Mouse (Mus musculus): Measurements from ENCODE around the gene Calcoco1. TPM values are rescaled to one million over a fixed set of nuclear protein-coding genes. Genes with fewer than 3 reads are reported as not detected.
"Not testable (repeated sequence)": the region's sequence is repeated elsewhere in the genome, so short reads cannot be mapped to it uniquely, and the experiment has no call there.

Calcoco1 gene
- polyA plus RNA-seq, 1 experiment from 2014 or later = 85.7 TPM

GRCm38 (mm10) chr15:102670281-102670680, 51.7 kb downstream of the Calcoco1 start:
- peaks cover 30% of the 10 kb centered on the region for H3K4me1 ChIP-seq (ENCODE audit: control insufficient read depth, insufficient read depth, low read length)
- no peak for ATAC-seq (replicated peaks; ENCODE audit: extremely low read depth, insufficient read depth, low FRiP score)
- no peaks in the 10 kb centered on the region for H3K27me3 ChIP-seq (ENCODE audit: control insufficient read depth, insufficient read depth, low read length)
- H3K9me3 ChIP-seq (replicated peaks; ENCODE audit: control insufficient read depth, low read length) = no peaks in the 10 kb centered on the region
- peak overlapping the region; percentile 83 for H3K4me3 ChIP-seq (ENCODE audit: low read length)
- peak overlapping the region; percentile 95 for H3K4me2 ChIP-seq (ENCODE audit: low read depth, low read length)
- WGBS = 11% methylated on average over 6 of the region's 6 CpGs
- H3K9ac ChIP-seq (ENCODE audit: low read length) = peak overlapping the region; percentile 98
- H3K36me3 ChIP-seq (ENCODE audit: control insufficient read depth, insufficient read depth) = peaks cover 19% of the 10 kb centered on the region
- H3K27ac ChIP-seq (ENCODE audit: low read length) = peak overlapping the region; percentile 94

DNA sequence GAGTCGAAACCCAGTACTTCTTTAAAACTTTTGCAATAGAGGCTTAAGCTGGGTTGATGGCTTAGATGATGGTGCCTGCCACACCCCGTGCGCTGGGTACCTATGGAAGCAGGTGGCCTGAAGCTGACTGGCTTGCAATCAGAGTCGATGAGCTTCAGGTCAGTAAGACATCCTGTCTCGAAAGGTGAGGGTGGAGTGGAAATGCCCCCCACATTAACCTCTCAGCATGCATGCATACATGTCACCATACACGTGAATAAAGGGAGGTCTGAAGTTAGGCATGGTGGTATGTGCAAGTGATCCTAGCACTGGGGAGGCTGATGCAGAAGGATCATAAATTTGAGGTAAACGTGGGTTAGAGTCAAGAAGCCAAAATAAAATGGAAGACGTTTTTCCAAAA, 52.4 kb downstream of the Calcoco1 start:
- WGBS = 85% methylated on average over 8 of the region's 8 CpGs
- H3K36me3 ChIP-seq (ENCODE audit: control insufficient read depth, insufficient read depth) = peaks cover 26% of the 10 kb centered on the region

GRCm38 (mm10) chr15:102665494-102665893, 56.5 kb downstream of the Calcoco1 start:
- Histone ChIP-seq H3K4me1 (ENCODE audit: control insufficient read depth, insufficient read depth, low read length) (peaks cover 15% of the 10 kb centered on the region), H3K27me3 (ENCODE audit: control insufficient read depth, insufficient read depth, low read length) (no peaks in the 10 kb centered on the region), H3K27ac (ENCODE audit: low read length) (no peak overlapping the region), H3K36me3 (ENCODE audit: control insufficient read depth, insufficient read depth) (peaks cover 56% of the 10 kb centered on the region), H3K4me2 (ENCODE audit: low read depth, low read length) (no peak overlapping the region), H3K9me3 (replicated peaks; ENCODE audit: control insufficient read depth, low read length) (no peaks in the 10 kb centered on the region), H3K4me3 (ENCODE audit: low read length) (no peak overlapping the region), H3K9ac (ENCODE audit: low read length) (no peak overlapping the region)
- WGBS = 38% methylated on average over 4 of the region's 4 CpGs
- peak; percentile 20; the same call in 1 of the 2 replicates for ATAC-seq (replicated peaks; ENCODE audit: extremely low read depth, insufficient read depth, low FRiP score)

More for the DNA sequence above, 52.4 kb downstream of the Calcoco1 start:
- Histone ChIP-seq H3K27me3 (ENCODE audit: control insufficient read depth, insufficient read depth, low read length) (no peaks in the 10 kb centered on the region), H3K9me3 (replicated peaks; ENCODE audit: control insufficient read depth, low read length) (no peaks in the 10 kb centered on the region), H3K27ac (ENCODE audit: low read length) (no peak overlapping the region), H3K4me3 (ENCODE audit: low read length) (peak overlapping the region; percentile 83; the same call in 1 of the 2 replicates), H3K4me1 (ENCODE audit: control insufficient read depth, insufficient read depth, low read length) (peaks cover 30% of the 10 kb centered on the region), H3K9ac (ENCODE audit: low read length) (peak overlapping the region; percentile 48; the same call in 1 of the 2 replicates), H3K4me2 (ENCODE audit: low read depth, low read length) (peak overlapping the region; percentile 95)
- no peak for ATAC-seq (replicated peaks; ENCODE audit: extremely low read depth, insufficient read depth, low FRiP score)

DNA sequence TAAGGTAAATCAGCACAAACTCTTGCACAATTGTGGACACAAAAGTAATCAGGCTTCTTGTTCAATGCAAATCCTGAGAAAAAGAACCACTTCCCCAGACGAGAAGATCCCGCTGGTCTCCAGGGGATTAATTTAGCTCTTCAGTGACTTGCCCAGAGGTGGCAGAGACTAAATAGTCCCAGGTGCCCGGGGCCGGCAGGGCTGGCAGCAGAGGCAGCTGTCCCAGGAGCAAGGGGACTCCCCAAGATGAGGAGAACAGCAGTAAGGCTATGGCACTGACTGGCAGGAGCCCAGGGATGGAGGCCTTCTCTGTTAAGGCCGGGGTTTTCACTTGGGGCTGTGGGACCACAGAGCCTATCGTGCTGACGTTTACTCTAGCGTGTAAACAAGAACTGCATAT, 58.2 kb downstream of the Calcoco1 start:
- no peak overlapping the region for H3K27ac ChIP-seq (ENCODE audit: low read length)
- H3K27me3 ChIP-seq (ENCODE audit: control insufficient read depth, insufficient read depth, low read length) = no peaks in the 10 kb centered on the region
- no peak overlapping the region for H3K9ac ChIP-seq (ENCODE audit: low read length)
- peaks cover 56% of the 10 kb centered on the region for H3K36me3 ChIP-seq (ENCODE audit: control insufficient read depth, insufficient read depth)
- no peaks in the 10 kb centered on the region for H3K9me3 ChIP-seq (replicated peaks; ENCODE audit: control insufficient read depth, low read length)
- peaks cover 8% of the 10 kb centered on the region for H3K4me1 ChIP-seq (ENCODE audit: control insufficient read depth, insufficient read depth, low read length)
- H3K4me3 ChIP-seq (ENCODE audit: low read length) = no peak overlapping the region
- no peak overlapping the region for H3K4me2 ChIP-seq (ENCODE audit: low read depth, low read length)
- no peak for ATAC-seq (replicated peaks; ENCODE audit: extremely low read depth, insufficient read depth, low FRiP score)
- WGBS = 88% methylated on average over 8 of the region's 8 CpGs

DNA sequence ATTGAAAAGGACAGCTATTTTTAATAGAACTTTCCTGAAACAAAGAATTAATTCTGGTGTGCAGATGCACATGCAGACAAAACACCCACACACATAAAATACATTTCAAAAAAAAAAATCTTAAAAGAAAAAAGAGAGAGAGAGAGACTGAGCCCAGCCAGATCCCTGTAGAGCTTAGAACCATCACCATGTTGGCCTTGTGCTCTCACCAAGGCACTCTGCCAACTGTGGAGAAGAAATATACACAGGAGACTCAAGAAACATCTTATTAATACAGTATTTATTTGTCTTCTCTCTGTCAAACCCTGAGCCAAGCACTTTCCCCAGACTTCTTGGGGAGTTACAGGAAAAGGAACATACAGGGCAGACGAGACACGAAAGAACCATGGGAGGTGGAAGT, 59.4 kb downstream of the Calcoco1 start:
- not testable (repeated sequence) for H3K4me2 ChIP-seq (ENCODE audit: low read depth, low read length); H3K9ac ChIP-seq (ENCODE audit: low read length); H3K9me3 ChIP-seq (replicated peaks; ENCODE audit: control insufficient read depth, low read length); H3K27me3 ChIP-seq (ENCODE audit: control insufficient read depth, insufficient read depth, low read length); H3K27ac ChIP-seq (ENCODE audit: low read length); H3K4me3 ChIP-seq (ENCODE audit: low read length); ATAC-seq (replicated peaks; ENCODE audit: extremely low read depth, insufficient read depth, low FRiP score)
- WGBS = no CpG with 5 or more reads among the region's 2 CpGs
- Histone ChIP-seq H3K4me1 (ENCODE audit: control insufficient read depth, insufficient read depth, low read length) (peaks cover 16% of the 10 kb centered on the region), H3K36me3 (ENCODE audit: control insufficient read depth, insufficient read depth) (peaks cover 50% of the 10 kb centered on the region)

- Histone ChIP-seq H3K9ac (ENCODE audit: low read length) (no peak overlapping the region), H3K4me1 (ENCODE audit: control insufficient read depth, insufficient read depth, low read length) (peaks cover 29% of the 10 kb centered on the region), H3K27ac (ENCODE audit: low read length) (peak overlapping the region; percentile 91), H3K4me3 (ENCODE audit: low read length) (no peak overlapping the region), H3K27me3 (ENCODE audit: control insufficient read depth, insufficient read depth, low read length) (no peaks in the 10 kb centered on the region), H3K36me3 (ENCODE audit: control insufficient read depth, insufficient read depth) (peaks cover 14% of the 10 kb centered on the region), H3K4me2 (ENCODE audit: low read depth, low read length) (no peak overlapping the region; the same call in 1 of the 2 replicates), H3K9me3 (replicated peaks; ENCODE audit: control insufficient read depth, low read length) (no peaks in the 10 kb centered on the region)
- WGBS = 20% methylated on average over 3 of the region's 3 CpGs
- ATAC-seq (replicated peaks; ENCODE audit: extremely low read depth, insufficient read depth, low FRiP score) = peak; percentile 47; the same call in 1 of the 2 replicates
Measured at GRCm38 (mm10) chr15:102657926-102658381, 64.0 kb downstream of the Calcoco1 start.

MicroRNAs encoded within 50 kb of the gene (microRNA counts, 519-probe panel; counts per million panel counts)
- microRNA mmu-miR-688 = 2,319 counts per million, percentile 47 among the panel's probes with 10 or more counts

Small RNAs within 50 kb of the gene (microRNA-seq; reads per million reads assigned to microRNA genes)
- gene Mir688 = not detected

Other genes starting within 250 kb of the Calcoco1 start
- 4.1 TPM in 1 of 2 replicates, not detected in the other for gene Gm10337, start 218.5 kb downstream of the Calcoco1 start, polyA plus RNA-seq (2015; fragmentation: Nextera tagmentation; extraction: Ambion mirVana)
- gene Map3k12, start 205.1 kb downstream of the Calcoco1 start, polyA plus RNA-seq (2015; fragmentation: Nextera tagmentation; extraction: Ambion mirVana) = 10.3 and 11.3 TPM in 2 replicates
- gene Tarbp2, start 204.0 kb downstream of the Calcoco1 start, polyA plus RNA-seq (2015; fragmentation: Nextera tagmentation; extraction: Ambion mirVana) = 88.1 and 95.1 TPM in 2 replicates
- 2.1 and 2.6 TPM in 2 replicates for gene Npff, start 197.2 kb downstream of the Calcoco1 start, polyA plus RNA-seq (2015; fragmentation: Nextera tagmentation; extraction: Ambion mirVana)
- not detected in 2 replicates for gene Gm28047, start 97.1 kb downstream of the Calcoco1 start, polyA plus RNA-seq (2015; fragmentation: Nextera tagmentation; extraction: Ambion mirVana)
- gene Atf7, start 96.7 kb downstream of the Calcoco1 start, polyA plus RNA-seq (2015; fragmentation: Nextera tagmentation; extraction: Ambion mirVana) = 27.7 and 31.3 TPM in 2 replicates
- 62.2 and 66.0 TPM in 2 replicates for gene Atp5g2, start 49.8 kb downstream of the Calcoco1 start, polyA plus RNA-seq (2015; fragmentation: Nextera tagmentation; extraction: Ambion mirVana)
- not detected in 2 replicates for gene Hoxc13, start 198.9 kb upstream of the Calcoco1 start, polyA plus RNA-seq (2015; fragmentation: Nextera tagmentation; extraction: Ambion mirVana)
- gene Hoxc12, start 214.6 kb upstream of the Calcoco1 start, polyA plus RNA-seq (2015; fragmentation: Nextera tagmentation; extraction: Ambion mirVana) = not detected in 2 replicates
- gene Hoxc11, start 232.2 kb upstream of the Calcoco1 start, polyA plus RNA-seq (2015; fragmentation: Nextera tagmentation; extraction: Ambion mirVana) = not detected in 2 replicates
- gene Hoxc10, start 244.6 kb upstream of the Calcoco1 start, polyA plus RNA-seq (2015; fragmentation: Nextera tagmentation; extraction: Ambion mirVana) = not detected in 2 replicates
- 0.11 and 0.14 TPM in 2 replicates for gene Hoxc5, start 245.3 kb upstream of the Calcoco1 start, polyA plus RNA-seq (2015; fragmentation: Nextera tagmentation; extraction: Ambion mirVana)

Data from heart, embryonic 16.5 days (tissue).